12 mouse cellular contexts compared by ENCODE assay signal in the genomic region with DNA sequence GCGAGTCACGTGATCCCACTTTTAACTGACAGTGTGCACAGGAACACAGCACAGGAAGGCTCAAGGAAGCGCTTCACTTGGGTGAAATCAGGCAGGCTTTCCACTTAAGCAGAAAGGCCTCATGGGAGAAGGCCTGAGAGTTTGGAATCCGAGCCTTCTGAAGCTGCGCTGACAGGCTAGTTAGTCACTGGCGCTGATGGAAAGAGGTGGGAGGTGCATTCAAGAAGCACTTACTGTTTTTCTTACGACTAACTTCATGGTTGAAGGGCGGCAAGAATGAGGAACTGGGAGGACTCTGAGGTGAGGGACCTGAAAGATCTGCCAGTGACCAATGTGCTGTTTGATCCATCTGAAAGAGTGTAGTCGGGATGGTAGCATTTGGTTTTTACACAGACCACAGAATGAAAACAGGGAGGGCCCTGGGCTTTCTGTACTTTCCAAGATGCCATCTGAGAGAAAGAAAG.
DNase-seq lines count a peak whose midpoint lies in the region; ATAC-seq and TF ChIP-seq lines count a peak whose summit lies in the region.
"Had no signal": no experiment of that assay in that cellular context is flagged by ENCODE, and none has a peak within 500 bp of the region (broad histone marks: within the 10 kb centered on the region; RNA-seq: fewer than 3 reads in every experiment).

No protein-coding gene starts in this region.

- no peak for TF ChIP-seq CTCF in heart, adult 2 months (IDR thresholded peaks at IDR 0.05)
- TF ChIP-seq CTCF in small intestine, adult 2 months (IDR thresholded peaks at IDR 0.05; ENCODE audit: extremely low read depth, insufficient read length, insufficient replicate concordance, low read depth, low read length): no peak

- no peaks in the 10 kb centered on the region for H3K79me2 ChIP-seq in heart, adult 2 months (replicated peaks; ENCODE audit: control insufficient read depth, insufficient read depth, low read length)

- H3K4me3 ChIP-seq in heart, embryonic 15.5 days: no peak overlapping the region
- H3K4me3 ChIP-seq in heart, adult 2 months: no peak overlapping the region
- no peak overlapping the region for H3K4me3 ChIP-seq in embryonic facial prominence, embryonic 14.5 days (ENCODE audit: low read depth, low read length)
- 0 out of 2 replicates have a peak overlapping the region, but pooled peaks have one; percentile 4 for H3K4me3 ChIP-seq in small intestine, adult 2 months (ENCODE audit: low read depth, low read length)
- no peak overlapping the region for H3K4me3 ChIP-seq in hindbrain, embryonic 16.5 days (ENCODE audit: low read length)
- H3K4me3 ChIP-seq: left cerebral cortex, adult 2 months; midbrain, embryonic 15.5 days had no signal

- H3K9ac ChIP-seq in heart, embryonic 15.5 days: no peak overlapping the region
- H3K9ac ChIP-seq in heart, adult 2 months (ENCODE audit: low read depth, low read length): no peak overlapping the region
- H3K9ac ChIP-seq in embryonic facial prominence, embryonic 14.5 days (ENCODE audit: low read depth, low read length): no peak overlapping the region
- H3K9ac ChIP-seq in hindbrain, embryonic 16.5 days (ENCODE audit: low read depth, low read length): no peak overlapping the region
- H3K9ac ChIP-seq: midbrain, embryonic 15.5 days had no signal

- peaks cover 24% of the 10 kb centered on the region for H3K36me3 ChIP-seq in heart, embryonic 15.5 days
- no peaks in the 10 kb centered on the region; the same call in 1 of the 2 replicates for H3K36me3 ChIP-seq in heart, adult 2 months (ENCODE audit: control insufficient read depth, insufficient read depth, low read length)
- peaks cover 34% of the 10 kb centered on the region for H3K36me3 ChIP-seq in embryonic facial prominence, embryonic 14.5 days (ENCODE audit: control insufficient read depth, insufficient read depth, low read length)
- peaks cover 35% of the 10 kb centered on the region for H3K36me3 ChIP-seq in small intestine, adult 2 months (ENCODE audit: control insufficient read depth, insufficient read depth, low read length)
- no peaks in the 10 kb centered on the region for H3K36me3 ChIP-seq in hindbrain, embryonic 16.5 days (ENCODE audit: control insufficient read depth, insufficient read depth, low read length)

- no peak for TF ChIP-seq POLR2A in heart, adult 2 months (IDR thresholded peaks at IDR 0.05; ENCODE audit: insufficient read depth, low read depth, low read length)
- TF ChIP-seq POLR2A in small intestine, adult 2 months (IDR thresholded peaks at IDR 0.05; ENCODE audit: low read depth, low read length): no peak

- DNase-seq in heart, adult 2 months: no peak
- peak; percentile 57 for DNase-seq in embryonic facial prominence, embryonic 14.5 days (ENCODE audit: low spot score)
- peak; percentile 70 to 81 for DNase-seq in lung, adult 18-20 months
- no peak for DNase-seq in cerebellum, adult 11-12 months
- no peak for DNase-seq in urinary bladder, postnatal 10 days (ENCODE audit: low spot score)
- DNase-seq: cerebellum, adult 2 months; gastrocnemius, postnatal 14 days had no signal

- no peak for ATAC-seq in heart, embryonic 15.5 days (replicated peaks; ENCODE audit: insufficient number of reproducible peaks, insufficient read depth, low FRiP score, low read depth)
- peak; percentile 31; the same call in 1 of the 2 replicates for ATAC-seq in embryonic facial prominence, embryonic 14.5 days (ENCODE audit: low read depth)
- ATAC-seq in hindbrain, embryonic 16.5 days: no peak
- ATAC-seq: midbrain, embryonic 15.5 days had no signal

- TF ChIP-seq EP300 in heart, adult 2 months (IDR thresholded peaks at IDR 0.05; ENCODE audit: insufficient read depth, low read depth, low read length): no peak

- intact Hi-C loops in heart, adult 2 months (cut with DNase I): no loop called here

- H3K27ac ChIP-seq in heart, embryonic 15.5 days: peak overlapping the region; percentile 45
- H3K27ac ChIP-seq in heart, adult 2 months: no peak overlapping the region
- no peak overlapping the region for H3K27ac ChIP-seq in embryonic facial prominence, embryonic 14.5 days (replicated peaks; ENCODE audit: low read depth, low read length)
- H3K27ac ChIP-seq in small intestine, adult 2 months (ENCODE audit: insufficient read depth, low read depth, low read length): peak overlapping the region; percentile 55; the same call in 1 of the 2 replicates
- H3K27ac ChIP-seq in hindbrain, embryonic 16.5 days (ENCODE audit: low read depth, low read length): no peak overlapping the region
- H3K27ac ChIP-seq: left cerebral cortex, adult 2 months; midbrain, embryonic 15.5 days had no signal

- no peaks in the 10 kb centered on the region for H3K9me3 ChIP-seq in heart, embryonic 15.5 days (replicated peaks)
- no peaks in the 10 kb centered on the region for H3K9me3 ChIP-seq in embryonic facial prominence, embryonic 14.5 days (ENCODE audit: control insufficient read depth, low read length)
- no peaks in the 10 kb centered on the region for H3K9me3 ChIP-seq in hindbrain, embryonic 16.5 days (ENCODE audit: control insufficient read depth, low read length)
- H3K9me3 ChIP-seq: midbrain, embryonic 15.5 days had no signal

- H3K4me2 ChIP-seq in heart, embryonic 15.5 days: no peak overlapping the region
- no peak overlapping the region for H3K4me2 ChIP-seq in embryonic facial prominence, embryonic 14.5 days (ENCODE audit: low read depth, low read length)
- H3K4me2 ChIP-seq in hindbrain, embryonic 16.5 days (ENCODE audit: low read length): no peak overlapping the region
- H3K4me2 ChIP-seq: midbrain, embryonic 15.5 days had no signal

- WGBS in heart, embryonic 15.5 days: 34% methylated on average over 9 of the region's 9 CpGs
- WGBS in heart, adult 2 months: 66% methylated on average over 9 of the region's 9 CpGs
- WGBS in embryonic facial prominence, embryonic 14.5 days: 63% methylated on average over 9 of the region's 9 CpGs
- 82% methylated on average over 9 of the region's 9 CpGs for whole genome bisulfite sequencing in small intestine, adult 2 months
- 87% methylated on average over 9 of the region's 9 CpGs for WGBS in hindbrain, embryonic 16.5 days

- H3K4me1 ChIP-seq in heart, embryonic 15.5 days (replicated peaks): peaks cover 13% of the 10 kb centered on the region
- no peaks in the 10 kb centered on the region for H3K4me1 ChIP-seq in heart, adult 2 months (ENCODE audit: control insufficient read depth, insufficient read depth, low read length)
- H3K4me1 ChIP-seq in embryonic facial prominence, embryonic 14.5 days (ENCODE audit: control insufficient read depth, insufficient read depth, low read length): no peaks in the 10 kb centered on the region
- H3K4me1 ChIP-seq in small intestine, adult 2 months (ENCODE audit: control insufficient read depth, insufficient read depth, insufficient read length, low read length): peaks cover 5% of the 10 kb centered on the region; the same call in 1 of the 2 replicates
- H3K4me1 ChIP-seq in hindbrain, embryonic 16.5 days (ENCODE audit: control insufficient read depth, insufficient read depth, low read depth, low read length): no peaks in the 10 kb centered on the region
- H3K4me1 ChIP-seq: midbrain, embryonic 15.5 days had no signal

- H3K27me3 ChIP-seq in heart, embryonic 15.5 days: no peaks in the 10 kb centered on the region
- H3K27me3 ChIP-seq in heart, adult 2 months (ENCODE audit: control insufficient read depth, insufficient read depth, low read length): no peaks in the 10 kb centered on the region
- H3K27me3 ChIP-seq in embryonic facial prominence, embryonic 14.5 days (replicated peaks; ENCODE audit: control insufficient read depth, insufficient read depth, low read length): no peaks in the 10 kb centered on the region
- no peaks in the 10 kb centered on the region for H3K27me3 ChIP-seq in small intestine, adult 2 months (ENCODE audit: control insufficient read depth, insufficient read depth, low read length)
- H3K27me3 ChIP-seq in hindbrain, embryonic 16.5 days (replicated peaks; ENCODE audit: control insufficient read depth, insufficient read depth, low read length): no peaks in the 10 kb centered on the region
- H3K27me3 ChIP-seq: midbrain, embryonic 15.5 days had no signal

Comparison
In these comparisons a context has a peak if more than half of its experiments do, and no peak if none do; other contexts are left out.
1. H3K27ac ChIP-seq: peak in heart, embryonic 15.5 days (single experiment) and small intestine, adult 2 months (single experiment); none in heart, adult 2 months (single experiment), embryonic facial prominence, embryonic 14.5 days (single experiment) and hindbrain, embryonic 16.5 days (single experiment).
2. DNase-seq: peak in embryonic facial prominence, embryonic 14.5 days (single experiment) and lung, adult 18-20 months (2 of 2); none in heart, adult 2 months (0 of 2), cerebellum, adult 11-12 months (single experiment) and urinary bladder, postnatal 10 days (single experiment).